Mouse (Mus musculus) stomach, postnatal 0 days (tissue): ENCODE results near the gene Mia2.

Source experiments
- CTCF ChIP-seq: IDR thresholded peaks from 2 replicates; pipeline ENCODE4 v1.5.1; 2016; ENCODE audit warnings: antibody characterized with exemption, low read depth, mild to moderate bottlenecking, moderate library complexity
- EP300 ChIP-seq: optimal IDR thresholded peaks from 2 replicates; pipeline ENCODE3; 2016; ENCODE audit warnings: antibody characterized with exemption

- TF ChIP-seq CTCF (no peak), EP300 (no peak)
Measured at GRCm38 (mm10) chr12:59074052-59074451, 21.5 kb upstream of the Mia2 start.
